Mouse (Mus musculus) adrenal gland (tissue): Measurements from ENCODE around the gene Gata2.

Experiments used
- intact Hi-C: fragments of 180-260 bp; cut with DNase I; formaldehyde crosslinking; loops from one replicate; pipeline ENCODE4 v1.15.1; 2025

Gata2 gene

GRCm38 (mm10) chr6:88255435-88255834 is 61.7 kb downstream of the Gata2 start:
- intact Hi-C loops: no loop called here
